In the genomic region with DNA sequence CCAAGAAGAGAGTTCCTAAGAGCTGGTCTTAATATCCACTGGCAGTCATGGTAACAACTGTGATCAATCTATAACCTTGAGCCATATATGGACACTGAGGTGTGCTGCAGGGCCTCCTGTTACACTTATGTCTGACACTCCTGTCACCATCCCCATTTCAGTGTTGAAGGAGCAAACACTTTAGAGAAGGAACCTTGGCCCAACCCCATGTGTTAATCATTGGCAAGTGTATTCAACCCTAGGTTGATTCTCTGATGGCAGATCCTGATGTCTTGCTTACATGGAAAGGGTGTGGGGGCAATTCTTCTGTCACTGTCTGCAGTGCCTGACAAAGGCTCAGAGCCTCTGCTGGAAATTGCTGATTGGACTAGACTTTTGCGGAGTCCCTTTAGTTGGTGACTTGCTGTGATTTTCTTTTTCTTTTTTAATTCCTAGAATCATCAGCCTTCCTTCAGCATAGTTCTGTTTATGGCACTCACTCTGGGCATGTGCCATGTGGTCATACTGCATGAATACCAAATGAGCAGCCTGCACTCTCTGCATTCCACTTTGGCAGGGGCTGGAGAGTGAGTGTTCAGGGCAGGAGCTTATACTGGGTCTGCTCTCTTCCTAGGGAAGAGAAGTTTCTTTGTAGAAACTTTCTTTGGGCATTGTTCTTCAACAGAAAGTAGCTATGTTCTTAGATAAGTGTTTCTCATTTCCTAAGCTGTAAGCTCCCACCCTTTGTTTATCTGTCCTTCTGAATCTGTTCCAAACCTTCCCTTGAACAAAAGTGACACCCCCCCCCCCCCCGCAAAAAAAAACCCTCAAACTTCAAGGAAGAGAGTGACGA, we compare ENCODE assay signal across 13 mouse cellular contexts.
DNase-seq lines count a peak whose midpoint lies in the region; ATAC-seq and TF ChIP-seq lines count a peak whose summit lies in the region.
"Had no signal": no experiment of that assay in that cellular context is flagged by ENCODE, and none has a peak within 500 bp of the region (broad histone marks: within the 10 kb centered on the region; RNA-seq: fewer than 3 reads in every experiment).

No protein-coding gene starts in this region.

- no peaks in the 10 kb centered on the region for H3K27me3 ChIP-seq in heart, embryonic 13.5 days (replicated peaks)
- no peaks in the 10 kb centered on the region for H3K27me3 ChIP-seq in ES-Bruce4 (ENCODE audit: control insufficient read depth, insufficient read depth, low read length, poor library complexity, severe bottlenecking)
- H3K27me3 ChIP-seq in forebrain, embryonic 14.5 days (replicated peaks; ENCODE audit: control insufficient read depth, insufficient read depth, low read length): no peaks in the 10 kb centered on the region
- H3K27me3 ChIP-seq in liver, embryonic 12.5 days (replicated peaks): no peaks in the 10 kb centered on the region
- H3K27me3 ChIP-seq: limb, embryonic 15.5 days had no signal

- no peak for TF ChIP-seq EP300 in ES-Bruce4 (IDR thresholded peaks at IDR 0.05; ENCODE audit: insufficient read depth, low read depth, low read length)

- H3K4me3 ChIP-seq in heart, embryonic 13.5 days: no peak overlapping the region
- H3K4me3 ChIP-seq in ES-Bruce4 (ENCODE audit: low read depth, low read length): no peak overlapping the region
- H3K4me3 ChIP-seq in forebrain, embryonic 14.5 days (ENCODE audit: low read depth, low read length): no peak overlapping the region
- no peak overlapping the region for H3K4me3 ChIP-seq in liver, embryonic 12.5 days
- H3K4me3 ChIP-seq: limb, embryonic 15.5 days had no signal

- TF ChIP-seq CTCF in ES-Bruce4 (IDR thresholded peaks at IDR 0.05; ENCODE audit: low read depth, low read length): no peak

- no peak for DNase-seq in heart, postnatal 25 days (ENCODE audit: low spot score)
- peak; percentile 79 for DNase-seq in forebrain, embryonic 14.5 days (ENCODE audit: low spot score)
- peak; percentile 28 for DNase-seq in kidney, postnatal 10 days
- no peak for DNase-seq in layer of hippocampus, postnatal 14 days (ENCODE audit: low spot score in 2 of 2)
- no peak for DNase-seq in urinary bladder, postnatal 4 days (ENCODE audit: low spot score in 2 of 2)
- DNase-seq: cerebellum, adult 11-12 months; right cerebral cortex, postnatal 25 days had no signal

- peaks cover 57% of the 10 kb centered on the region for H3K4me1 ChIP-seq in heart, embryonic 13.5 days
- peaks cover 6% of the 10 kb centered on the region for H3K4me1 ChIP-seq in ES-Bruce4 (ENCODE audit: control insufficient read depth, insufficient read depth, low read length)
- H3K4me1 ChIP-seq in forebrain, embryonic 14.5 days (ENCODE audit: control insufficient read depth, insufficient read depth, low read length): peaks cover 49% of the 10 kb centered on the region
- H3K4me1 ChIP-seq in liver, embryonic 12.5 days: no peaks in the 10 kb centered on the region

- H3K9ac ChIP-seq in heart, embryonic 13.5 days: peak overlapping the region; percentile 44; the same call in 1 of the 2 replicates
- H3K9ac ChIP-seq in ES-Bruce4 (ENCODE audit: low read depth, poor library complexity, severe bottlenecking): no peak overlapping the region
- no peak overlapping the region for H3K9ac ChIP-seq in forebrain, embryonic 14.5 days (ENCODE audit: low read length)
- H3K9ac ChIP-seq in liver, embryonic 12.5 days: no peak overlapping the region
- H3K9ac ChIP-seq: limb, embryonic 15.5 days had no signal

- ATAC-seq in heart, embryonic 13.5 days (ENCODE audit: extremely low read depth, insufficient number of reproducible peaks, low FRiP score, low TSS enrichment): no peak; the same call in 1 of the 2 replicates
- ATAC-seq in forebrain, embryonic 14.5 days: peak; percentile 82
- ATAC-seq in liver, embryonic 12.5 days: no peak
- ATAC-seq: activated CD4-positive, CD25-positive, alpha-beta regulatory T cell, adult 4 months; CD4-positive, CD25-positive, alpha-beta regulatory T cell, adult 4 months had no signal

- no peaks in the 10 kb centered on the region for H3K36me3 ChIP-seq in heart, embryonic 13.5 days
- H3K36me3 ChIP-seq in ES-Bruce4 (ENCODE audit: control insufficient read depth, insufficient read depth, low read length, poor library complexity, severe bottlenecking): no peaks in the 10 kb centered on the region
- H3K36me3 ChIP-seq in forebrain, embryonic 14.5 days (ENCODE audit: control insufficient read depth, insufficient read depth, low read length): no peaks in the 10 kb centered on the region
- no peaks in the 10 kb centered on the region for H3K36me3 ChIP-seq in liver, embryonic 12.5 days
- H3K36me3 ChIP-seq: limb, embryonic 15.5 days had no signal

- peak overlapping the region; percentile 75 for H3K27ac ChIP-seq in heart, embryonic 13.5 days (replicated peaks)
- 0 out of 2 replicates have a peak overlapping the region, but pooled peaks have one; percentile 11 for H3K27ac ChIP-seq in ES-Bruce4 (ENCODE audit: insufficient read depth, low read length)
- H3K27ac ChIP-seq in forebrain, embryonic 14.5 days (ENCODE audit: low read depth, low read length): peak overlapping the region; percentile 67
- no peak overlapping the region for H3K27ac ChIP-seq in liver, embryonic 12.5 days
- H3K27ac ChIP-seq: limb, embryonic 15.5 days had no signal

- no peak for TF ChIP-seq POLR2A in ES-Bruce4 (IDR thresholded peaks at IDR 0.05; ENCODE audit: insufficient read depth, low read length)

- WGBS in heart, embryonic 13.5 days: 45% methylated on average over 3 of the region's 3 CpGs
- WGBS in forebrain, embryonic 14.5 days: 11% methylated on average over 3 of the region's 3 CpGs
- WGBS in liver, embryonic 12.5 days (ENCODE audit: insufficient replicate concordance): 62% methylated on average over 3 of the region's 3 CpGs

- intact Hi-C loops in heart, postnatal 25 days (cut with DNase I): no loop called here

- H3K9me3 ChIP-seq in heart, embryonic 13.5 days: no peaks in the 10 kb centered on the region
- H3K9me3 ChIP-seq in ES-Bruce4 (replicated peaks; ENCODE audit: control insufficient read depth, insufficient read depth, low read length, poor library complexity, severe bottlenecking): no peaks in the 10 kb centered on the region
- no peaks in the 10 kb centered on the region for H3K9me3 ChIP-seq in forebrain, embryonic 14.5 days (replicated peaks; ENCODE audit: control insufficient read depth, low read length)
- H3K9me3 ChIP-seq in liver, embryonic 12.5 days (replicated peaks): no peaks in the 10 kb centered on the region
- H3K9me3 ChIP-seq: limb, embryonic 15.5 days had no signal

- no peak overlapping the region for H3K4me2 ChIP-seq in heart, embryonic 13.5 days
- H3K4me2 ChIP-seq in forebrain, embryonic 14.5 days (ENCODE audit: low read length): no peak overlapping the region
- H3K4me2 ChIP-seq in liver, embryonic 12.5 days: no peak overlapping the region
- H3K4me2 ChIP-seq: limb, embryonic 15.5 days had no signal

Comparison
In these comparisons a context has a peak if more than half of its experiments do, and no peak if none do; other contexts are left out.
1. DNase-seq: peak in forebrain, embryonic 14.5 days (single experiment) and kidney, postnatal 10 days (single experiment); none in heart, postnatal 25 days (single experiment), layer of hippocampus, postnatal 14 days (0 of 2) and urinary bladder, postnatal 4 days (0 of 2).